Mouse (Mus musculus) leukemia stem cell, adult 10-12 weeks (primary cell): ENCODE data around the gene Ndufaf7. TPM values are rescaled to one million over a fixed set of nuclear protein-coding genes. Genes with fewer than 3 reads are reported as not detected.

Experiments used
- polyA plus RNA-seq: library from polyadenylated mRNA; stranded (reverse); fragments of >175 nt; gene quantifications from 2 replicates; pipeline ENCODE4 v1.2.3, GENCODE M21; 2012; ENCODE audit warnings: low replicate concordance

The Ndufaf7 gene
- polyA plus RNA-seq = 0.60 and 2.0 TPM in 2 replicates

DNA sequence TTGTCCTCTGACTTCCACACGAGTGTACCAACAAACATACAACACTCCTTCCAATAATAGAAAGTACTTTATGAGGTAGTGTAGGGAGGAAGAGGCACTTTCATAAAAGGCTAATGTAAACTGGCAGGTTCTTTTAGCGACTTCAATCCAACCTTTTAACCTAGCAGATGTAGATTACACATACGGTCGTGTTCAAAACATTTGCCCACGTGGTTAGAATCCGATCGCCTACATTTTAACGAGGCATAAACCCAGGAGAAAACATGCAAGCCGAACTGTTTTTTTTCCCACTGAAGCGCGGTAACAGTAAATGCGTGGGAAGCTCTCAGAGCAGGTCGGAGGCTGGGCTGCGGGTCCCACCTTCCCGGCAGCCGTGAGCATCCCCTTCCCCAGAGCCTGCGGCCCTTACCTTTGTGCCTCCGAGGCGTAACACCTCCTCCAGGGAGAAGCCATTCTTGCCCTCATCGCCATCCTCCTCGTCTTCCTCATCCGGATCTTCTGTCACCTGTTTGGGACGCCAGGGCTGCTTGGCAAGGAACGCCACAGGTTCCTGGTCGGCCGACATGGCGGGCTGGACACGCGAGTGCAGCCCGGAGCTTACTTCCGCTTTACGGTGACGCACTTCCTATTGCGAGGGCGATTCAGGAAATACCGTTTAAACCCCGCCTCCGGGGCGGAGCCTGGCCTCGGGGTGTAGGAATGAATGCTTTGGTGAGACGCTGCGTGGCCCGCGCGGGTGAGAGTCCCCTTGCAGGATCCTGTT, at the start of gene Ndufaf7, which contains the start of gene Cebpz:
TSS of gene Ndufaf7 (plus strand) at position 671 of the 763 bp plus-strand sequence.
TSS of gene Cebpz (minus strand) at position 601 of the 763 bp plus-strand sequence.

GRCm38 (mm10) chr17:78906892-78907291, 30.0 kb upstream of the Ndufaf7 start, which contains the start of gene Sult6b1:
Gene Sult6b1 (minus strand): TSS chr17:78906992.

GRCm38 (mm10) chr17:78916369-78916813, 20.5 kb upstream of the Ndufaf7 start, which contains the start of gene Cebpzos:
Gene Cebpzos (plus strand): TSS chr17:78916500.

Other genes starting within 250 kb of the Ndufaf7 start
- 2.1 TPM in 2 replicates for gene Strn, start 199.9 kb upstream of the Ndufaf7 start, polyA plus RNA-seq
- gene Heatr5b, start 101.8 kb upstream of the Ndufaf7 start, polyA plus RNA-seq = 0.98 and 4.7 TPM in 2 replicates
- 0.30 and 2.5 TPM in 2 replicates for gene Gpatch11, start 101.6 kb upstream of the Ndufaf7 start, polyA plus RNA-seq
- 3.7 and 8.2 TPM in 2 replicates for gene Eif2ak2, start 54.6 kb upstream of the Ndufaf7 start, polyA plus RNA-seq
- gene Sult6b1, start 30.1 kb upstream of the Ndufaf7 start, polyA plus RNA-seq = not detected in 2 replicates
- 0.77 and 1.0 TPM in 2 replicates for gene Cebpzos, start 20.6 kb upstream of the Ndufaf7 start, polyA plus RNA-seq
- gene Cebpz, start 70 bp upstream of the Ndufaf7 start, polyA plus RNA-seq = 4.0 and 10.5 TPM in 2 replicates
- 0.08 and 0.23 TPM in 2 replicates for gene Prkd3, start 83.7 kb downstream of the Ndufaf7 start, polyA plus RNA-seq
- gene Qpct, start 114.8 kb downstream of the Ndufaf7 start, polyA plus RNA-seq = not detected in 2 replicates